Mouse (Mus musculus) T-cell, adult 2 months (primary cell): ENCODE measurements around the gene Ndufs4.
A peak's percentile ranks its signal among the peaks of the same experiment; 100 is the strongest.

Source experiments
- DNase-seq: peaks from one replicate; pipeline ENCODE4 v3.0.0; 2022; ENCODE audit warnings: low spot score

Ndufs4 gene

GRCm38 (mm10) chr13:114388211-114388965, at the start of gene Ndufs4:
TSS of gene Ndufs4 (minus strand) at chr13:114388258.
- no peak for DNase-seq

- no peak for DNase-seq
Observed at GRCm38 (mm10) chr13:114432491-114432890, 44.4 kb upstream of the Ndufs4 start.

- no peak for DNase-seq
Observed at GRCm38 (mm10) chr13:114425230-114425629, 37.2 kb upstream of the Ndufs4 start.

- DNase-seq, result no peak
Observed at GRCm38 (mm10) chr13:114420235-114420634, 32.2 kb upstream of the Ndufs4 start.

GRCm38 (mm10) chr13:114419364-114419763, 31.3 kb upstream of the Ndufs4 start:
- no peak for DNase-seq

GRCm38 (mm10) chr13:114412326-114412725, 24.3 kb upstream of the Ndufs4 start:
- DNase-seq, result no peak

GRCm38 (mm10) chr13:114406866-114407265, 18.8 kb upstream of the Ndufs4 start:
- no peak for DNase-seq

- no peak for DNase-seq
Observed at GRCm38 (mm10) chr13:114406424-114406823, 18.4 kb upstream of the Ndufs4 start.

GRCm38 (mm10) chr13:114405100-114405715, 17.1 kb upstream of the Ndufs4 start:
- no peak for DNase-seq

- DNase-seq, result no peak
Observed at GRCm38 (mm10) chr13:114398906-114399305, 10.8 kb upstream of the Ndufs4 start.

GRCm38 (mm10) chr13:114397281-114397680, 9.2 kb upstream of the Ndufs4 start:
- DNase-seq, result no peak

GRCm38 (mm10) chr13:114396863-114397262, 8.8 kb upstream of the Ndufs4 start:
- no peak for DNase-seq

- DNase-seq, result no peak
Observed at GRCm38 (mm10) chr13:114394784-114395183, 6.7 kb upstream of the Ndufs4 start.

GRCm38 (mm10) chr13:114392501-114392900, 4.4 kb upstream of the Ndufs4 start:
- no peak for DNase-seq

GRCm38 (mm10) chr13:114387521-114388171, 412 bp downstream of the Ndufs4 start:
- DNase-seq, result peak; percentile 89

GRCm38 (mm10) chr13:114387074-114387487, 977 bp downstream of the Ndufs4 start:
- DNase-seq, result peak; percentile 34

GRCm38 (mm10) chr13:114376511-114376910, 11.5 kb downstream of the Ndufs4 start:
- no peak for DNase-seq

GRCm38 (mm10) chr13:114362086-114362485, 26.0 kb downstream of the Ndufs4 start:
- DNase-seq, result no peak

GRCm38 (mm10) chr13:114351321-114351946, 36.6 kb downstream of the Ndufs4 start:
- DNase-seq, result no peak

GRCm38 (mm10) chr13:114344979-114345712, 42.9 kb downstream of the Ndufs4 start:
- DNase-seq, result no peak

- no peak for DNase-seq
Observed at GRCm38 (mm10) chr13:114344220-114344973, 43.7 kb downstream of the Ndufs4 start.
